Mouse (Mus musculus) adrenal gland, postnatal 25 days (tissue): ENCODE measurements around the gene Iba57. TPM values are rescaled to one million over a fixed set of nuclear protein-coding genes. Genes with fewer than 3 reads are reported as not detected.

Experiments
- DNase-seq: peaks from one replicate; pipeline ENCODE4 v3.0.0; 2021; ENCODE audit warnings: mixed read lengths
- total RNA-seq: library from RNA; stranded (reverse); gene quantifications from 2 replicates; pipeline ENCODE4 v1.2.3, GENCODE M21; 2021

Iba57 gene
- total RNA-seq, 1 experiment from 2014 or later = 18.1 TPM

DNA sequence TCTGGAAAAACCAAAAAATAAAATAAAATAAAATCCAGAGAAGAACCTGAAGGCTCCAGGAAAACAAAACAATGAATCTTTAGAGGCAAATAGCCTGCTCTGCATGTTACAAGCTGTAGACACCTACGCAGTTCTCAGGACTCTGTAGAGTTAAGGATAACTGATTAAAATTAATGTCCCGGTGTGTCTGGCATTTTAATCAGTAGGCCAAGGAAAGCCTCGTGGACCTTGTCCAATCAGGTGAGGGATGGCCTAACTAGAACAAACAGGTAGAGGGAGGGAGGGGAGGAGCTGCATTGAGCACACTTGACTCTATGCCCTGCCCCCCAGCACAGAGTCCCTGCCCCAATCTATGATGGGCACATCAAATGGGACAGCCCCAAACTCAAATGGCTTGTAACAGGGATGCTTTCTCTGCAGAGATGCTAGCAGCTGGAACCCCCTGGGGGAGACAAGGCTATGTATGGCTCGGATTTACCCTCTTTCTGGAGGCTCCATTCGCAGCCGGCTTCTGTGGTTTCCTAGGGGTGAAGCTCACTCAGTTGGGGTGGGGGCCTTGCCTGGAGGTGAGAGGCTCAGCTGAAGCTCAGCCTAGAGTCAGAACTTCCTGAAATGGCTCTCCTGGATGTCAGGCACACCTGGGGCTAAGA is 10.8 kb upstream of the Iba57 start:
- no peak for DNase-seq

DNA sequence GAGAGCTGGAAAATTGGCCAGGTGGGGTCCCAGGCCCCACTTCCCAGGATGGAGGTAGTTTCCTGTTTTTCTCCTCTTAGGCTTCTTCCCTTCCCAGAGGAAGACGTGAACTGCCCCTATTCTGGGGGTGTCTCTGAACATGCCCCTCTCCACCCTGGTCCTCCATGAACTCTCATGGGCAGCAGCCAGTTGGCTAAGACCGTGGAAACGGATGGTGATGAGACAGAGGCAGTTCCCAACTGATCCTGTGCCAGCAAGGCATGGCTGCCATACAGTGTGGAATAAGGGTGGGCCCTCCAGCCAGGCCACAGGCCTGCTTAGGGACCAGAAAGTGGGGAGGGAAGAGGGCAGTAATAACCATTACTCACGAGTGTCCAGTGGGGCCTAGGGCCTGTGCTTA is 7.0 kb upstream of the Iba57 start:
- DNase-seq = no peak

DNA sequence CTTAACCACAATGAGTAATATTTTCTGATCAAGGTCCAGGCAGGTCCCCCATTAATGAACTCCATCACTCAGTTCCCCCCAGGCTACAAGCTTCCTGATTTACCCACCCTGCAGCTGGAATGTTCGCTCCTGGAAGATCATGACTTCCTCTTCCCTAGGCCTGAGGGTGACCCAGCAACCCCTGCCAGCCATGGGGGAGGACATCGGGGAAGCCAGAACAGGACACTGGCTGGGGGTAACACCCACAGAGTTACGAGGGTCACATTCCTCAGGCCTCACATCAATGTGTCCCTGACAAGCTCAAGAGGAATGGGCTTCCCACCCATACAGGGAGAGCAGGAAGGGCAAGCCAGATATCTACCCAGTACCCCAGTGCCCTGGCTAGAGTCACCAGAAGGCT is 6.3 kb upstream of the Iba57 start:
- no peak for DNase-seq

- DNase-seq = no peak
These were observed 2.2 kb upstream of the Iba57 start for GRCm38 (mm10) chr11:59165616-59166241.

- no peak for DNase-seq
These were observed 845 bp upstream of the Iba57 start for GRCm38 (mm10) chr11:59164384-59164783.

DNA sequence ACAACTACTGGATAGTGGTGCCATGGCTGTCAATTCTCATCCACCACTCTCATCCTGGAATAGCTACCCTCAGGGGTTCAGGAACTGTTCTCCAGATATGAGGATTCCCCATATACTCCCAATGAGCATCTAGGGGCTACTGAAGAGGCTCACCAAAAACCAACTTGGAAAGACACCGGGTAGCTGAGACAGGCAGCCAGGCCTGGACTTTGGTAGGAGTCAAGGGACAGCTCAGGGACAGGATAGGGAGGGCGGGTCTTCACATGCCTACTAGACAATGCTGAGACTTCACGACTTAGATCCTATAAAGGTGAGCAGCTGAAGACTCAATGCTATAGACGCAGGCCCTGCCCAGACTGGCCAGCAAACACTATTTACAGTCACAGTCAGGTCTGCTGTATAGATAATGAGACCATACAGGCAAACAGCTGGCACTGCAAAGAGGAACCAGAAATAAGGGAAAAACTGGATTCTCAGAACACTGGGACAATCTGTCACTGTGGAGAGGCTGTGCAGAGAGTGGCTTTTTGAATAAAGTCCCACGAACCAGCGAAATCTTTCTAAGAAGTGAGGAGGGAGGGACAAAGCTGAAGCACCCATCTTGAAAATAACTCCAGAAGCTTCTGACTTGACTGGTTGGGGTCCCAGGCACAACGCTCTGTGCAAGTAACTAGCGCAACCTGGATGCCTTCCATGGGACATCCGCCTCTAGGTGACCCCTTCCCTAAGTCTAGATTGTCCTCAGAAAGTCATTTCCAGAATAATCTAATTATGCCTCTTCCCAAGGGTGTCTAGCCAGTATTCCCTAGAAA is 890 bp downstream of the Iba57 start:
- no peak for DNase-seq

DNA sequence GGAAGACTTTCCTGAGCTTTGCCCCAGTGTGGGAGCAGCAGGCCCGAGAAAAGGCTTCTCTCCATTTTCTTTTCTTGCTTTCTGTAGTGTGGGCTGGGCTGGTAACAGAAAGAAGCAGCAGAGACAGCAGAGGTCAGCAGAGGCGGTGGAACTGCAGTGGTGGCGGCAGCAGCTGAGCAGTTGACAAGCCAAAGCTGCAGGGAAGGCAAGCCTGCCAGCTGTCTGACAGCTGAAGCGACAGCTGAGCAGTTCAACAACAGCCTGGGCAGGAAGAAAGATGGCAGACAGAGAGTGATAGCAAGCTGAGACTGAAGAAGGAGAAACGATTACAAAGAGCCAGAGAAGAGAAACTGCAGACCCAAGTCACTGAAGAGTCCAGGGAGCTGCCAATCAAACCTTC is 2.1 kb downstream of the Iba57 start:
- DNase-seq = no peak

DNA sequence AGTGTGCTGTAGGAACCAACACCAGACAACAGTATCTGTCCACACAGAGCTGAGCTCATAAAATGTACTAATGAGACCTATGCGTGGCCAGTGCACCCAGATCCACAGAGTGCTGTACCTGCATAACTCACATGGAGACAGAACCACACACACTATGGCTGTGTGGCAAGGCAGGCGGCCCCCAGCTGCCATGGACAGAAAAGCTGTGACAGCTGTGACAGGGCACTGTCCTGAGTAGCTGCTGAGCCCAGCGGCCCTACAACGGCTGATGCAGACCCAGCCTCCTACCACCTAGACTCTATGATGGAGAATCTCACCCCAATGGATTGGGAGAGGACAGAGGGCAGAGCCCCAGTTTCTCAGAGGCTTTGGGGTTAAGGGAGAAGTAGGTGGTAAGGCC is 4.0 kb downstream of the Iba57 start:
- no peak for DNase-seq

DNA sequence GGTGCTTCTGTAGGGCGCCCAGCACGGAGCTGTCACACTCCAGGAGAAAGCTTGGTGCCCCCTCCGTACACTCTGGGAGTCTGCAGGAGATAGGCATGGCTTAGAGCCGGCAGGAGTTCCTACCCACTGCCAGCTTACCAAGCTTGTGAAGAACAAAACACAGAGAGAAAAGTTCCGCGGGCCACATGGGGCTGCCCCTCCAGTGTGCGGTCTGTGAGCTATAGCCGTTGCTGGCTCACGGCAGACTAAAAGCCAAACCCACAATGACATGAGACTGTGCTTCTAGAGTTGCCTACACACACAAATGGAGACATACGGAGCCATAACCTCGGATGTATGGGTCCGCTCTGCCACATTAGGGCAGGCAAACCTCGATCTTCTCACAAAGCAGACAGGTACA is 4.4 kb downstream of the Iba57 start:
- no peak for DNase-seq

DNA sequence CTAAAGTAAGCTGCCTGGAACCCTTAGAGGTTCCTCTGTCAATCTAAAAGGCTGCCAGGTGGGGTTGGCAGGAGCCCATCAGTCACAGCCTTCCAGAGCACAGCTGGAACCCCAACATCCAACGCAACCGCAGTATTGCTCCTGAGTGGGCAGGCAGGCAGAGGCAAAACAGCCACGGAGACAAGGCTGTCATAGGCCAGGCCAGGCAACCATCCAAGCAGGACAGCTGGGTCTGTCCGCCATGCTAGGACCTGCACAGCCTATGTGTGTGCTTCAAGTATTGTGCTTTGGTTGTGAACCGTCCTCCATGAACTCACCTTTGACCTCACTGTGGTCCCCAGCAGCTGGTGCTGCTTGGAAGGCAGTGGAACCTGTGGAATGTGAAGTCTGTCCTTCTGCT is 7.6 kb downstream of the Iba57 start:
- DNase-seq = no peak

DNA sequence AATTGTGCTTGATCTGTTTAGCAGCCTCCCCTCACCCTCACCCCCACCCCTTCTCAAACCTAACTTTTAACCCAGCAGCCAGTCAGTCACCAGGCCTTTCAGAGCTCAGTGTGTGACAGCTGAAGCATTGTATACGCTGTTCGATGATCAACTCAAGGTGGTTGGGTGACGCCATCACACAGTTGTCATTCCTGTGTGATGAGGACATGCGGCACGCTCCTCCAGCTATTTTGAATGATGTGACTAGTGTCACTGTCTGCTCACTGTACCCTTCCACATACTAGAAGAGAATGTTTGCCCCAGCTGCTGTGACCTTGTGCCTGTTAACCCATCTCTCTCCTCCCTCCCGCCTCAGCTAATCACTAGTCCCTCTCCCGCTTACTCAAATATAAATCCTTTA is 9.3 kb downstream of the Iba57 start:
- peak; percentile 26 for DNase-seq

- no peak for DNase-seq
These were observed 11.8 kb downstream of the Iba57 start for GRCm38 (mm10) chr11:59151729-59152128.

- no peak for DNase-seq
These were observed 14.2 kb downstream of the Iba57 start for GRCm38 (mm10) chr11:59149302-59149701.

DNA sequence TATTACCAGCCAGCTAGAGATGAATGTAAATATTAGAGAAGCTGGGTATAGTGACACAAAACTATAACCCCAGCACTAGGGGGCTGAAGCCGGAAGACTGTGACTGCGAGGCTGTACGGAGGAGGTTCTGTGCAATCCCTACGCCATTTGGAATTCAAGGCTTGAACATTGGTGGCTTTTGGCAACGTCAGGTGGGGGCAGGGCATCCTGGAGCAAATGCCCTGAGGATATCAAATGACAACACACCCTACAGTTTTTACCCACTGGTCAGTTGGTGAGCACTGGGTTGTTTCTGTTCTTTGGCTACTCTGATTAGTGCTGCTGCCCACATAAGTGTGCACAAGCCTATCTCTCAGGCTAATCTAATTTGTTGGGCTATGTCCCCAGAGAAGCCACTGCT is 20.6 kb downstream of the Iba57 start:
- DNase-seq = no peak

DNA sequence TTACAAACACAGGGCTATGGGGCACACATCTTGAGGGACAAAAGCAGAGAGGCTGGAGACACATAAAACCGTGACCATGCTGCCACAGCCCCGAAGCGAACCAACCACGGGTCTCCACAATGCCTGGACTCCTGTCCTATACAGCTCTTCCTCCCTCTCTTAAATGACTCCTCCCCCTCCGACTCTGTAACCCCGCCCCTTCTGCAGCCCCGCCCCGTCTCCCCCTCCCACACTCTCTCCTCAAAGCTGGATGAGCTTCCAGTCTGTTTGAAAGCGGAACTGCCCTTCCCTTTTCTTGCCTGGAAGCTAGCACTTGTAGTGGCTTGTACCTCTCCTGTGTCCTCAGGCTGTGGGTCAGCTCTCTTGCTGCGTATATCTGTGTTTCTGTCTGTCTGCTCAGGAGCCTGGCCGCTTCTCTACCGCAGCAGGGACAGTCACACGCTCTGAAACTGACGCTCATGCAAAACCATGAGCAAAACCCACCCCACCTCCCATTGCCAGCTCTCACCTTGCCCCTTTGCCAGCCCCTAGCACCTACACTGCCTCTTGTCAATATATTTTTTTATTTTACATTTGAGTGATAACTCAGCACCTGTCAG is 21.7 kb downstream of the Iba57 start:
- DNase-seq = no peak

GRCm38 (mm10) chr11:59138537-59139486 is 24.7 kb downstream of the Iba57 start:
- DNase-seq = no peak

DNA sequence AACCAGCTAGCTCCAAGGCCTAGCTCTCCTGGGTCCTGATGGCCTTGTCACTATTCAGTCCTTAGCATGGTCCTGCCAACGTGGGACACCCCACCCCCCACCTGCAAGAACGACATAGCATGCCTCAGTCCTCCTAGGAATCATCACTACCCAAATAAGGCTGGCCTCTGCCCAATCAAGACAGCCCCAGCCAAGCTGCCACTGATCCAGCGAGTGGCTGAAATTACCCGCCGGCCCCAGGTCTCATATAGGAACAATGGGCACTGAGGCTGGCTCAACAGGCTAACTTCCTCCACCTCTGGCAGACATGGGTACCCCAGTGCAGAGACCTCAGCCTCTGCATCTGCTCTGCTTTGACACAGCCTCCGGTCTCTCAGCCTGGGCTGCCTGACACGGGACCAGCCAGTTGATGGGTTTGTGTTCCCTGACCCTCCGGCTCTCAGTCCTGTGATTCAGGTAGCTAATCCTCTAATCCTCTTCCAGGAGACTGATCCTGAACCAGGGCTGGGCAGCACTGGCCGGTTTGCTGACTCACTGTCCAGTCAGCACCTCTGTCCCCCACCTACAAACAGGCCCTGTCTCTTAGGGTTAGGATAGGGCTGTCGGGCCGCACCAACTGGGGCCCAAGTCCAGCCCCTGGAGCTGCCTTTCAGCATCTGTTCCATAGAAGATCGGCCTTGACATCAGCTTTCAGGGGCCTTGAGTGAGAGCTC is 26.4 kb downstream of the Iba57 start:
- DNase-seq = no peak

DNA sequence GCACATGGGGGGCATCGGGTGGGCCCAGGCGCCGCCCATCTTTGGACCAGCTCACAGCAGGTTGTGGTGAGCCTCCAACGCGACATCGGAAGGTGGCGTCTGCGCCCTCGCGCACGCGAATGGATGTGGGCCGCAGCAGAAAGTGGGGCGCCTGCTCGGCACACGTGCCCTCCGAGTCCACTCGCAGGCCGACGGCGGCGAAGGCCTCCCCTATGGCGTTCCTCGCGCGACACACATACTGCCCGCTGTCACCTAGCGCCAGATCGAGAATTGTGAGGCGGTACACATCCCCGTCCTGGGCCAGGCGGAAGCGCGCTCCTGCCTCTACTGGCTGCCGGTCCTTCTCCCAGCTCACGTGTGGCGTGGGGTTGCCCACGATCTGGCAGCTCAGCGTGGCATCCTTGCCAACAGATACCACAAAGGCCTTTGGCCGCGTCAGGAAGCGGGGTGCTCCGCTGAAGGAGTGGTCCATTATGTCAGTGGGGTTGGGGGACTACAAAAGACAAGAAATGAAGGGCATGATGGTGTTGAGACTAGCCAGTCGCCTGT is 27.6 kb downstream of the Iba57 start, which contains the start of gene Obscn:
Gene Obscn, minus strand, starts transcription at position 499 of the 549 bp plus-strand sequence.
- DNase-seq = no peak

DNA sequence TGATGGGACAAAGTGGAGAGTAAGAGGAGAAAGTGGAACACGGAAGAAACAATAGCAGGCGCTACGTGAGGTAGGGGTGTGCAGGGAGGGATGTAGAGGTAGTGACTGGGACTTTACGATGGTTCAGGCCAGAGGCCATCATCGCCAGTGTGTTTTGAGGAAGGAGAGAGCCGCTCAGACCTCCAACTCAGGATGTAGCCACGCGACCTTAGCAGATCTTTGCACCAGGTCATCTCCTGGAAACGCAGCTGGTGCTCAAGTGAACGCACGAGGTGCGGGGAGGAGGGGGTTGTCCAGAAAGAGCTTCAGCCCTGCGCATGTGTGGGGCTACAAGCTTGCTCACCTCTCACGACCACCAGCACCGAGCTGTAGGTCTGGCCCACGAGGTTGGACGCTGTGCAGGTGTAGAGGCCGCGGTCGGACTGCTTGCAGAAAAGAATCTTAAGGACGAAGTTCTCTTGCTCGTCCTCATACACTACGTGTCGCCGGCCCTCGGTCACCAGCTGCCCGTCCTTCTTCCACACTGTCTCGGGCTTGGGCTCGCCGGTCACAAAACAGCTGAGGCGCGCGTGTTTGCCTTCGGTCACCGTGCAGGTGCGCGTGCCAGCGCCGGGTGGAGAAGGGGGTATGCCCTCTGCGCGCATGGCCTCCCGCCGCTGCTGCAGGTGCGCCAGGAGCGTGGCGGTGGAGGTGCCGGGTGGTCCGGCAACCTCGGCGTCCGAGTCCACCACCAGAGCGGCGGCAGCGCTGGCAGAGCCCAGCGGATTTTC is 28.3 kb downstream of the Iba57 start:
- no peak for DNase-seq

DNA sequence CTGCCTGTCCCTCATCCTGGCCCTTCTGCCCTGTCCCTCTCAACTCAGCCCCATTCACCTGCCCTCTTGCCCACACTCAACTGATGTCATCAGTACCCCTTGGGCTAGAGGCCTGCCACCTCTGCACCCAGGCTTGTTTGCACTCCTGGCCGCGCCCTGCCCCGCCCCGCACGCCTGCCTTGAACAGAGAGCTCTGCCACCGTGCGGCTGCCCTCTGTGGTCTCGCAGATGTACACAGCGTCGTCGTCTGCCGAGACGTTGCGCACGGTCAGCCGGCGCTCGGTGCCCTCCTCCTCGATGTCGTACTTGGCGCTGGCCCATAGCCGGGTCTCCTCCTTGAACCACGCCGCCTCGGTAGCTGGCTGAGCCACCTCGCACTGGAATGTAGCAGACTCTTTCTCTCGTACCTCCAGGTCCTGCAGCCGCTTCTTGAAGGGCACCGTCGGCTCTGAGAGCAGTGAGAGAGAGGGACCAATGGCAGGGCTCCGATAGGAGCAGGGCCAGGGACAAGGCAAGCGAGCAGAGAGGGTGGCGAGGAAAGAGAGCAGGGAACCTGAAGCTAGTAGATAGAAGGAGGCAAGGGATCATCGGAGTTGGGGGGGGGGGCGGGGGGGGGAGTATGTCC is 29.1 kb downstream of the Iba57 start:
- no peak for DNase-seq
